Mouse (Mus musculus) ES-E14 (cell line): ENCODE data around the gene Olfr1425.
A peak's percentile ranks its signal among the peaks of the same experiment; 100 is the strongest.

Experiments used
- CHD2 ChIP-seq: IDR thresholded peaks from 2 replicates; pipeline ENCODE4 v1.6.1; 2014; ENCODE audit warnings: mild to moderate bottlenecking, low read depth, low read length, inconsistent platforms
- HCFC1 ChIP-seq: IDR thresholded peaks from 2 replicates; pipeline ENCODE4 v1.6.1; 2012; ENCODE audit warnings: low read length, inconsistent platforms, borderline replicate concordance; ENCODE audit not compliant: insufficient read depth
- MAFK ChIP-seq: IDR thresholded peaks from 2 replicates; pipeline ENCODE4 v1.6.1; 2014; ENCODE audit warnings: mild to moderate bottlenecking, low read depth, low read length, inconsistent platforms; ENCODE audit not compliant: insufficient read depth
- ZC3H11A ChIP-seq: IDR thresholded peaks from 2 replicates; pipeline ENCODE4 v1.6.1; 2012; ENCODE audit warnings: low read depth, mild to moderate bottlenecking, inconsistent platforms, low read length, borderline replicate concordance
- ZNF384 ChIP-seq: IDR thresholded peaks from 2 replicates; pipeline ENCODE4 v1.6.1; 2012; ENCODE audit warnings: low read depth, low read length, inconsistent platforms

DNA sequence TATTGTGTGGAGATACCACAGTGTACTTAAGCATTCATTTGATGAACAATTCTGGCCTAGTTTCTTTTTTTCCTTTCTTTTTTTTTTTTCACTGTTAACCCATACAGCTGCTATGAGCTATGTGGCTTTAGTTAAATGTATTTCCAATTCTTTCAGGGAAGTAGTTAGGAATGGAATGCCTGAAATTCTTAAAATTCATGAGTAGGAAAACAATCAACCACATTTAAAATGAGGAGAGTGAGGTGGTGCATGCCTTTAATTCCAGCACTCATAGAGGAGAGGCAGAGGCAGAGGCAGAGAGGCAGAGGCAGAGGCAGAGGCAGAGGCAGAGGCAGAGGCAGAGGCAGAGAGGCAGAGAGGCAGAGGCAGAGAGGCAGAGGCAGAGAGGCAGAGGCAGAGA lies 39.8 kb downstream of the Olfr1425 start:
- TF ChIP-seq HCFC1 (no peak), MAFK (no peak), ZC3H11A (no peak), ZNF384 (0 out of 2 replicates have a peak, but pooled peaks have one; percentile 13), CHD2 (no peak)
